Mouse (Mus musculus) urinary bladder, adult 18-20 months (tissue): Measurements from ENCODE around the gene 1810055G02Rik.

ENCODE experiments used
- DNase-seq, 2 experiments: peaks; one replicate each; pipeline ENCODE4 v3.0.0; 2022; ENCODE audit warnings: low spot score in 2 of 2, mixed read lengths in 2 of 2

1810055G02Rik gene

DNA sequence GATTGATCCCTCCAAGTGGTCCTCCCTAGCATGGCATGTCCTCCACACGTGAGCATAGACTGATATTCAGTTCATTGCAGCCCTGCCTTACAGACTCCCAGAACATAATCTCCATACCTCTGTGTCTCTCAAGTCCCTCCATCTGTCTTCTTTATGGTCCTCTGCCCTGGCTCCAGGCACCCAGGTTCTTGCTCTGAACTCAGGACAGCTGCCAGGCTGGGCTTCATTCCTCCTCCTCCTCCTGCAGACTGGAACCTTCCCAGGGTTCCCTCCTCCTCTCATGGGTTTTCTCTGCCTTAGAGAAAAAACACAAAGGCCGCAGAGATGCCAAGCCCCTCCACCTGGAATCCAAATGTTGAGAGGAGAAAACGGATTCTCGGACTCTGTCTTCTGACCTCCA is 34.6 kb downstream of the 1810055G02Rik start:
- DNase-seq = no peak

DNA sequence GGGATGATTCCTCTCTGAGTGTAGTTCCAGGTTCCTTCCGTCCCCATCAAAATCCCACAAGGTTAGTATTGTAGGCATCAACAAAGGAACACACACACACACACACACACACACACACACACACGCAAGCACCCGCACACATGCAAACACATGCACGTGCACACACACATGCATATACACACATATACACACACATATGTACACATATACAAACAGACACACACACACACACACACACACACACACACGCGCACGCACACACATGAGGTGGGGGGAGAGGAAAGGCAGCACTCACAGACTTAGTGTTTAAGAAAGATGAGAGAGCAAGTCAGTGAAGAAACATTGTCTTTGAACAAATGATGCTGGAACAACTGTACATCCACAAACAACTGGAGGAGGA is 35.3 kb downstream of the 1810055G02Rik start:
- DNase-seq = no peak

DNA sequence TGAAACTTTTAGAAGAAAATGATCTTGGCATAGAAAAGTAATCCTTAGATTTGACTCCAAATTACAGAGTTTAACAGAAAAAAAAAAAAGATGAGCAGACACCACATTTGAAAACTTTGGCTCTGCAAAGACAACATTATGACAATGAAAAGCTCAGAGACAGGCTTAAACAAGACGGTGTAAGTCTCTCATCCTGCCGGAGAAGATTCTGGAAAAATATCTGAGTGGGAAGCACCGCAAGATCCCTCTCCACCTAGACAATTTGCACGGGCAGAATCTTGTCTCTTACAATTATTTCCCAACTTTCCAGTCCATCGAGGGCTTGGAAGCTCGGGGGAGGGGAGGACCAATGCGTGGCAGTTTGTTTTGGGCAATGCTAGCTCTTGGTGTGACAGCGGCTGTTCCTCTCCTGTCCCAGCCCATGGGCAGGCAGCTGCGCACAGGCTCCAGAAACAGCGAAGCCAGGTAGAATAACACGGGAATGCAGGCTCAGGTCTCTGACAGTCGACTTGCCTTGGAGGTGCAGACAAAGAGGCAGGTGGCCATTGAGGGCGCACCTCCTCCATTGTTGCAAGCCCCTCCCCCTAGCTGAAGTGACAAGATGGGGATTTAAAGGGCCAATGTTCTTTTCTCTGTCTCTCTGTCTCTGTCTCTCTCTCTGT is 35.9 kb downstream of the 1810055G02Rik start:
- DNase-seq = peak; percentile 19 to 70

DNA sequence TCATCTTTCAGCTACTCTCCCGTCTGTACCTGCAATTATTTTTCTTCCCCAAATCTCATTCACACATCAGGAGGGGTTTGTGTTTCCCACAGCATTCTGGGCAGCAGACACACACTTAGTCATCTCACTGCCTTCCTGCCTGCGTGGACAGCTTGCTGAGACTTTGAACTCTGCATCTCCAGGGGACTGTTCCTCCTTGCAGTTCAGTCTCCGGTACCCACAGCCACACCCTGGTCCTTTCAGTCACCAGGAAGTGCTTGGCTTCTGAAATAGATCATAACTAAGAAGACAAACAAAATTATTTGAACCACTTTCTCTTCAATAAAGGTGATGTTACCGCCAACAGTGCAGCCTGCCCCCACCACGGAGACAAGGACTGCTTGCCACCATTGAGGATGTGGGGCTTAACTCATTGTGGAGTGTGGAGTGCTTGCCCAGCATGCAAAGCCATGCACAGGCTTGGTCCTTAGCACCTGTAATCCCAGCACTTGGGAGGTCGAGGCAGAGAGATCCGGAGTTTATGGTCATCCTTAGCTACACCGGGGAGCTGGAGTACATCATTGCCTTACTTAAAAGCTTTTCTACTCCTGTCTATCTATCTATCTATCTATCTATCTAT is 44.6 kb downstream of the 1810055G02Rik start:
- no peak for DNase-seq

DNA sequence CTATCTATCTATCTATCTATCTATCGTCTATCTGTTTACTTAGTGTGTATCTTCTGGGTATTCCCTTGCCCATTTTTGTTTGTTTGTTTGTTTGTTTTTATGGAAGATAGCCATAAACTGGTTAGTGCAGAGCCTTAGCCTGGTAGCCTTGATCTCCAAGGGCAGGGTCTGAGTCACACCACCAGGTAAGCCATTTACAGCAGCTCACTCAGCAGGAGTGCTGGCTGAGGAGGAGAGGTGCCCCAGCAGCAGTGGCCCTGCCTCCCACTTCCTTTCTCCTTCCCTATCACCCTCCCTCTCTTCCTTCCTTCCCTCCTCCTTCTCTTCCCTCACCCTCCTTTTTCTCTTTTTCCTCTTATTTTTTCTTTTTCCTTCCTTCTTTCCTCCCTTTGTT is 45.1 kb downstream of the 1810055G02Rik start:
- DNase-seq = no peak

DNA sequence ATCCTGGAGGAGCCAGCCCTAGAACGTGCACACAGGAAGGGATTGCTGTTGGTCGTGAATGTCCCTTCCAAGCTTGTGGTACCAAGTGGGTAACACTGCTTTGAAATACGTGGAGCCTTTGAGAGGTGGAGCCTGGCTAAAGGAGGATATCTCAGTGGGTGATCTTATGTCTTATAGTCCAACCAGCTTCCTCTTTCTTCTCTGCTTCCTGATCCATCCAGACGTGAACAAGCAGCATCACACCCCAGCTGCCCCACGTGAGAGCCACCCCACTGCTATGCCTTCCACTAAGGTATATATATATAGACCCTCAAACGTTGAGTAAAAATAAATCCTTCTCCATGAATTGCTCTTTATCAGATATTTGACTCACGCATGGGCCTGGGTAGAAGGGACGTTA is 45.6 kb downstream of the 1810055G02Rik start:
- no peak for DNase-seq

DNA sequence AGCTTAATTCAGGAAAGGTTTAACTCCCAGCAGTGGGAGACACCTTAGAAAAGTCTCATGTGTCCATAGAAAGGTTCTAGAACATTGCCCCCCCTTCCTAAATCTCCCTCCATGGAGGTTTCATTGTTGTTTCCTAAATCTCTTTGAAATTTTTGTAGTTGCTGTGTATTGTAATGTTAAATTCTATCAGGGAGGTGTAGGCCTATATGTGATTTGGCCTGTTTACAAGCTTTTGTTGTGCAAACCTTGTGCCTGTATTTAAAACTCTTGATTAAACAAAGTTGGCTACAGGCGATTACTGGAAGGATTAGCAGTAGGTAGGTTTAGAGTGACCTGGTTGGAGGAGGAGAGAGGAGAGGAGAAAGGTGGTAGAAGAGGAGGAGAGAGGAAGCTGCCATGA is 49.8 kb downstream of the 1810055G02Rik start:
- no peak for DNase-seq

DNA sequence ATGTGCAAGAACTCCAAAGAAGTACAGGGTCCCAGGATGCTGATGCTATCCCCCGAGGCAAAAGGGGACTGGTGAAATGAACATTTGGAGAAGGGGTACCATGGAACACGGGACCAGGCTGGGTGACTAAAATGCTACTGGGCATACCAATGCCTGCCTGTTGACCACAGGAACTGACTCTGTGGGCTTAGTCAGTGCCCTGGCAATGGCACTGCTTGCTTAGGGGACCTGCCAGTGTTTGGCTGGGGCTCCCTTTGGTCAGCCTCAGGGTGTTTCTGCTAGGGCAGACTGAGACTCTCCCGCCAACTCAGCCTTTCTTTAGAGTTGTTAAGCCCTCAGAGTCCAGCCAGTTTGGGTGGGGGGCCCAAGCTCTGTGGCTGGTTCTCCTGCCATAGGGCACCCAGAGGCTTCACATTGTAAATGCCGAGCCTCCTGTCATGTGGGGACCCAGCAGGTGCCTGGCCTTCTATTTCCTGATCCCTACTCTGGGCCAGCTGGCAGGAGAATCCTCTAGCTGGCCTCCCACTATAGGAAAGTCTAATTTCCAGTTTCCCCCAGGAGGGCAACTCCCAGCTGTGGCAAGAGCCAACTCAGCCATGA is 57.2 kb downstream of the 1810055G02Rik start:
- no peak for DNase-seq

DNA sequence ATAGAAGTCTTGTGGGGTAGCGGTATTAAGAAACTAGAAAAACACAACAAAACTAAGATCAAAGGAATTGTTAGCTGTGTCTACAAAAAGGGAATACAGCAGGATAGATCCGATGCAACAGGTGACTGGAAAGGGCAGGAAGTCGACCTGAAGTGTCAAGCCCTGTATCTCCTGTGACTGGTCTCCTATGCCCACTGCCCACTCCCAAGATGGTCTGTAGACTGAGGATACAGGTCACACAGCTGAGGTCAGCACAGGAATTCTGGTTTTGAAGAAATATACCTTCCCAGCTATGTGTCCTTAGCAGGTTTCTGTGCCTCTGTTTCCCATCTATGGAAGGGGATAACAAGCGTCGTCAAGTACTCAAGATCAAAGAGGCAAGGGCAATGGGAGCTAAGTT is 58.3 kb downstream of the 1810055G02Rik start:
- no peak for DNase-seq

DNA sequence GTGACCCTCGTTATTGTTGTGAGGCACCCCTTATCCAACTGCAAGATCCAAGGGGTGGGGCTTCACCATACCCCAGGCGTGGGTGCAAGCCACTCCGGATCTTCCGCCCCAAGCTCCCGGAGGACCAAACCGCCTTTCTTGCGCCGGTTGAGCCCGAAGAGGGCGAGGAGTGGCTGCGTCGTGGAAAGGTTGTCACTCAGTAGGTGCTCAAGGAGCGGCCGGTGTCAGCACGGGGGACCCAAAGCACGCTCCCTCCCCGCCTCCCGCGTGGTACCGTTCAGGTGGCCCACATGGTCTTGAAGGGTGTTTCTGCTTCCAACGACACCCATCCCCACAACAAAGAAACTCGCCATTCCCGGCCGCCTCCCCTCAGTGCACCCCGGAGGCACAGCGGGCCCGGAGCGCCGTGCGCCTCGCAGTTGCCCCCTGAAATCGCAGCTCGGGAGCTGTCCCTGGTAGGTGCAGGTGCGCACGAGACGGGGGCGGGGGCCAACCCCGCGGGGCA is 59.2 kb downstream of the 1810055G02Rik start, which contains the start of gene Kmt5b:
Gene Kmt5b, plus strand, starts transcription at position 146 of the 505 bp plus-strand sequence.
- DNase-seq = peak; percentile 35 to 76
